Mouse (Mus musculus): ENCODE results near the gene Nlgn1.

DNA sequence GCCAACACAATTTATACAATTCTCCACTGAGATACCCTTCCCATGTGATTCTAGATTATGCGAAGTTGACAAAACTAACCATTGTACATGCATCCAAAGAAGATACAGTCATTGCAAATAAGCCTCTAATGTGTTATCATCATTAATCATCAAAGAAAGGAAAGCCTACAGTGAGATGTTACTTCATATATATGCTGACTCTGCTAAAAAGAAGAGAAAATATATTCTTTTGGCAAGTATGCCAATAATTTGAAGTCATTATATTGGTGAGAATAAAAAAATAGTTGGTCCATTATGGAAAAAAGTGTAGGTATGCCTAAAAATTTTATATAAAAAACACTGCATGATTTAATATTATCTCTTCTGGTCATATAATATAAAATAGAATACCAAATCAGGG, 889.6 kb downstream of the Nlgn1 start:
- TF ChIP-seq POLR2A (IDR thresholded peaks at IDR 0.05; ENCODE audit: insufficient read length, low read depth) = no peak
- TF ChIP-seq POLR2AphosphoS2 (IDR thresholded peaks at IDR 0.05; ENCODE audit: insufficient read length, low read depth) = no peak
- TF ChIP-seq CEBPB (IDR thresholded peaks at IDR 0.05; ENCODE audit: insufficient read depth, poor library complexity, severe bottlenecking) = no peak
- no peak for TF ChIP-seq MYOG (IDR thresholded peaks at IDR 0.05; ENCODE audit: control insufficient read depth in 1 of 3, insufficient read depth in 1 of 3, insufficient read length in 2 of 3, low read depth in 2 of 3)
- no peak for TF ChIP-seq E2F4 (IDR thresholded peaks at IDR 0.05; ENCODE audit: insufficient read depth)
